Mouse (Mus musculus) stomach, embryonic 15.5 days (tissue): ENCODE results near the gene Ipo4. TPM values are rescaled to one million over a fixed set of nuclear protein-coding genes. Genes with fewer than 3 reads are reported as not detected.
A peak's percentile ranks its signal among the peaks of the same experiment; 100 is the strongest.

Experiments used
- ATAC-seq: fragments of 200-750 bp; cut with Nextera tagmentation; 2 replicates; pipeline ENCODE4 v1.8.0; 2017; ENCODE audit warnings: low read depth, moderate number of reproducible peaks, moderate TSS enrichment; ENCODE audit not compliant: insufficient read depth, low FRiP score
- H3K27ac ChIP-seq: fragments of 300-500 bp; sonication (generic); 2 replicates; pipeline ENCODE4 v1.5.1; 2015; ENCODE audit warnings: mild to moderate bottlenecking, inconsistent platforms
- H3K27me3 ChIP-seq: fragments of 300-500 bp; sonication (generic); replicated peaks from 2 replicates; pipeline ENCODE4 v1.6.1; 2015; ENCODE audit warnings: inconsistent platforms
- H3K36me3 ChIP-seq: fragments of 300-500 bp; sonication (generic); 2 replicates; pipeline ENCODE4 v1.6.1; 2015; ENCODE audit warnings: inconsistent platforms
- H3K4me1 ChIP-seq: fragments of 300-500 bp; sonication (generic); 2 replicates; pipeline ENCODE4 v1.6.1; 2015; ENCODE audit warnings: inconsistent platforms
- H3K4me2 ChIP-seq: fragments of 300-500 bp; sonication (generic); 2 replicates; pipeline ENCODE4 v1.6.1; 2015; ENCODE audit warnings: mild to moderate bottlenecking, inconsistent platforms
- H3K4me3 ChIP-seq: fragments of 300-500 bp; sonication (generic); replicated peaks from 2 replicates; pipeline ENCODE4 v1.5.1; 2015; ENCODE audit warnings: inconsistent platforms
- H3K9ac ChIP-seq: fragments of 300-500 bp; sonication (generic); 2 replicates; pipeline ENCODE4 v1.6.1; 2015; ENCODE audit warnings: inconsistent platforms
- H3K9me3 ChIP-seq: fragments of 300-500 bp; sonication (generic); 2 replicates; pipeline ENCODE4 v1.6.1; 2016; ENCODE audit warnings: inconsistent platforms
- WGBS: fragments of 180-500 bp; shearing (Covaris S2); methylation state at CpG from one replicate; pipeline ENCODE4 v1.1.7; 2015; 5-methylcytosine and 5-hydroxymethylcytosine counted together
- polyA plus RNA-seq: library from polyadenylated mRNA; unstranded; fragments of >200 nt; fragmentation: Nextera tagmentation; extraction: Ambion mirVana; gene quantifications from 2 replicates; pipeline ENCODE4 v1.2.1, GENCODE M21; 2015

Gene Ipo4
- 81.1 and 82.4 TPM in 2 replicates for polyA plus RNA-seq

DNA sequence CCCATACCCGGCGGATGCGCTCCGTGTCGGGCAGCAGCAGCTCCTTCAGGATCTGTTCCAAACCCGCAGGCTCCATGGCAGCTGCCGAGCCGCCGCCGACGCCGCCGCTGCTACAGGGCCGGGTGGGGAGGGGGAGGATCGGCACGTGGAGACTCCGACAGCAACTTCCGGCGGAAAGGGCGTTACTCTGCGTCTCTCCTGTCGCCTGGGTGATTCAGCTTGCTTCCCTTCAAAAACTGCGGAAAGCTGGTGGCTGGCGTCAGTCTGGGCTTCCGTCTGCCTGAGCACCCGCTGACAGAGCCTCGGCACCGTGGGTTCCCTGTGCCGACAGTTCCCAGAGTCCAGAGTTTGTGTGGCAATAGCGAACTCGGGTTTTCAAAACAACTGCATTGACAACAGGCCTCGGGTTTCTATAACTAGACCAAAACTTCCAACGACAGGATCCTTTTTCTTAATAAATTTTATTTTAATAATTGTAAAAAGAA is at the start of gene Ipo4:
TSS of gene Ipo4 (minus strand) at position 435 of the 485 bp plus-strand sequence.
- WGBS: 1% methylated on average over 33 of the region's 33 CpGs
- peaks cover 9% of the 10 kb centered on the region; the same call in 1 of the 2 replicates for H3K4me1 ChIP-seq
- H3K9ac ChIP-seq: peak within 1 kb of the TSS; percentile 49
- peak; percentile 85 for ATAC-seq
- peak within 1 kb of the TSS; percentile 67 for H3K27ac ChIP-seq
- peak within 1 kb of the TSS; percentile 83 for H3K4me2 ChIP-seq
- no peaks in the 10 kb centered on the region for H3K9me3 ChIP-seq
- no peaks in the 10 kb centered on the region for H3K27me3 ChIP-seq
- H3K36me3 ChIP-seq: peaks cover 57% of the 10 kb centered on the region
- H3K4me3 ChIP-seq: peak within 1 kb of the TSS; percentile 74

DNA sequence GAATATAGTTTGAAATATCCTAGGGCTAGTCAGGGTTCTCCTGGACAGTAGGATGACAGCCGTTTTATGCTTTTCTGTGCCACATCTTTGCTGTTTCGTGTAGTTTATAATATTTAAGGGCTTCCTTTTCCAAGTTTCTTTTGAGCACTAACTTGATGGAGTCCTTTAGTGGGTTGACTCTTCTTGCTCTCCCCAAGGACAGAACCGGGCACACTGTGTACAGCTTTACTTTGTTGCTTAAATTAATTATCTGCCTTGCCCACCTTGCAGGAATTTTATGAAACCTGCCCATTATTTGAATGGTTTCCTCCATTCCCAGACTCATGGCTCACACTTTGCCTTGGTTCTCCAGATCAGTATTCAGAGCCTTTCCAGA is 46.3 kb upstream of the Ipo4 start:
- peak overlapping the region; percentile 14; the same call in 1 of the 2 replicates for H3K9ac ChIP-seq
- H3K36me3 ChIP-seq: peaks cover 26% of the 10 kb centered on the region
- H3K4me3 ChIP-seq: peak overlapping the region; percentile 83
- H3K27me3 ChIP-seq: no peaks in the 10 kb centered on the region
- H3K4me1 ChIP-seq: peaks cover 14% of the 10 kb centered on the region; the same call in 1 of the 2 replicates
- peak overlapping the region; percentile 87 for H3K4me2 ChIP-seq
- 8% methylated on average over 3 of the region's 3 CpGs for WGBS
- H3K27ac ChIP-seq: peak overlapping the region; percentile 17; the same call in 1 of the 2 replicates
- no peaks in the 10 kb centered on the region for H3K9me3 ChIP-seq
- ATAC-seq: 0 out of 2 replicates have a peak, but pooled peaks have one; percentile 2

DNA sequence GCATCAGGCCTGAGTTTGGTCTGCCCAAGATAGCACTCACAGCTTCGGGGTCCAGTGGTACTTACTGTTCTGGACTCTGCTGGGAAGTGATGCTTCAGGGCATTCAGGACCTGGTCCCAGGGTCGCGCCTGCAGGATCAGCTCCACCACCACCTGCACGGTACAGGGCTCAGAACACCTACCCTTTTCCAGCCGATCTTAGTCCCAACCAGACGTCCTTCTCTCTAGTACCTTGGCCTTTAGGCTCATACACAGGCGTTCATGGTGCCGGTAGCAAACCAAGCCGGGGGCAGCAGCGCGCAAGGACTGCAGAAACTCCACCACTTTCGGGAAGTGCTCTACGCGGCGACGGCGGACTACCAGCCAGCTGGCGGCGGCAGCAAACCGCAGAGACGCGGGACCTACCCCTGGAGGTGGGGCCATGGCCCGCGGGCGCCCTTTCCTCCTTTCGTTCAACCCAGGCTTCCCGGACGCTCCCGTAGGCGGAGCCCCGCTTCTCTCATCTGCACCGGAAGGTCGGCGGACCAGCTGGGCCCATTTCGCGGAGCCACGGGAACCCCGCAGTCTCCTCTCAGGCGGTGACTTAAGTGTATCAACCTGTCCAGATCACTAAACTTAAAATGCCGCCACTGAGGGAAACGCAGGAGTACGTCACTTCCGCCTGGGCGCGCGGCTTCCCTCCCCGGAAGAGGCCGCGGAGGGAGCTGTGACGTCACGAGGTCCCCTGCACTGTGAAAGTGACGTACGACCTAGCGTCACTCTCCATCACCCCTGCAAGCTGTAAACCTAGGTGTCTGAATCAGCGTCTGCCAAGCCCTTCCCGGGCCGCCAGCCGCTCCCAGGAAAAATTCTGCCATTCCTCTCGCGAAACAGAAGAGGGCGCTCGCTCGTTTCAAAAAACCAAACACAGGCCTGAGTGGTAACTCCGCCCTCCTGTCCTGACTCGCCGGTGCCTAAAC is 45.7 kb upstream of the Ipo4 start, which contains the start of gene Tinf2:
TSS of gene Tinf2 (minus strand) at position 661 of the 958 bp plus-strand sequence.
- WGBS: under 1% methylated on average over 66 of the region's 66 CpGs
- ATAC-seq: peak; percentile 97
- H3K27me3 ChIP-seq: no peaks in the 10 kb centered on the region
- H3K4me1 ChIP-seq: peaks cover 14% of the 10 kb centered on the region; the same call in 1 of the 2 replicates
- no peaks in the 10 kb centered on the region for H3K9me3 ChIP-seq
- peak within 1 kb of the TSS; percentile 83 for H3K4me3 ChIP-seq
- peaks cover 31% of the 10 kb centered on the region for H3K36me3 ChIP-seq
- H3K27ac ChIP-seq: peak within 1 kb of the TSS; percentile 90
- H3K9ac ChIP-seq: peak within 1 kb of the TSS; percentile 77
- H3K4me2 ChIP-seq: peak within 1 kb of the TSS; percentile 87

- Histone ChIP-seq H3K9me3 (no peaks in the 10 kb centered on the region), H3K27ac (no peak overlapping the region), H3K4me1 (peaks cover 14% of the 10 kb centered on the region; the same call in 1 of the 2 replicates), H3K9ac (no peak overlapping the region), H3K4me3 (no peak overlapping the region), H3K36me3 (peaks cover 42% of the 10 kb centered on the region), H3K27me3 (no peaks in the 10 kb centered on the region), H3K4me2 (no peak overlapping the region)
- no peak for ATAC-seq
- 80% methylated on average over 4 of the region's 4 CpGs for WGBS
These were observed 41.9 kb upstream of the Ipo4 start for GRCm38 (mm10) chr14:55677615-55678014.

DNA sequence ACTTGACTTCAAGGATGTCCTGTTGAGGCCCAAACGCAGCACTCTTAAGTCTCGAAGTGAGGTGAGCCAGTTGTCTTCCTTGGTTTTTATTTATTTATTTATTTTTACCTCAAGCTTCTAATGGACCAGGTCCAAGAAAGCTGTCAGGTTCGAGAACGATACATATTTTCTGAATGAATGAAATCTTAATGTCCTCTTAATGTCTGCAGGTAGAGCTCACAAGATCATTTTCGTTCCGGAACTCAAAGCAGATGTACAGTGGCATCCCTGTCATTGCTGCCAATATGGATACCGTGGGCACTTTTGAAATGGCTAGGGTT is 36.9 kb upstream of the Ipo4 start:
- Histone ChIP-seq H3K4me3 (peak overlapping the region; percentile 73), H3K4me1 (0 out of 2 replicates have a peak, but pooled peaks cover 4% of the 10 kb centered on the region), H3K27ac (peak overlapping the region; percentile 89; the same call in 1 of the 2 replicates), H3K36me3 (peaks cover 25% of the 10 kb centered on the region), H3K9ac (peak overlapping the region; percentile 73; the same call in 1 of the 2 replicates), H3K9me3 (no peaks in the 10 kb centered on the region), H3K27me3 (no peaks in the 10 kb centered on the region), H3K4me2 (peak overlapping the region; percentile 64)
- WGBS: 71% methylated on average over 7 of the region's 7 CpGs
- ATAC-seq: no peak

DNA sequence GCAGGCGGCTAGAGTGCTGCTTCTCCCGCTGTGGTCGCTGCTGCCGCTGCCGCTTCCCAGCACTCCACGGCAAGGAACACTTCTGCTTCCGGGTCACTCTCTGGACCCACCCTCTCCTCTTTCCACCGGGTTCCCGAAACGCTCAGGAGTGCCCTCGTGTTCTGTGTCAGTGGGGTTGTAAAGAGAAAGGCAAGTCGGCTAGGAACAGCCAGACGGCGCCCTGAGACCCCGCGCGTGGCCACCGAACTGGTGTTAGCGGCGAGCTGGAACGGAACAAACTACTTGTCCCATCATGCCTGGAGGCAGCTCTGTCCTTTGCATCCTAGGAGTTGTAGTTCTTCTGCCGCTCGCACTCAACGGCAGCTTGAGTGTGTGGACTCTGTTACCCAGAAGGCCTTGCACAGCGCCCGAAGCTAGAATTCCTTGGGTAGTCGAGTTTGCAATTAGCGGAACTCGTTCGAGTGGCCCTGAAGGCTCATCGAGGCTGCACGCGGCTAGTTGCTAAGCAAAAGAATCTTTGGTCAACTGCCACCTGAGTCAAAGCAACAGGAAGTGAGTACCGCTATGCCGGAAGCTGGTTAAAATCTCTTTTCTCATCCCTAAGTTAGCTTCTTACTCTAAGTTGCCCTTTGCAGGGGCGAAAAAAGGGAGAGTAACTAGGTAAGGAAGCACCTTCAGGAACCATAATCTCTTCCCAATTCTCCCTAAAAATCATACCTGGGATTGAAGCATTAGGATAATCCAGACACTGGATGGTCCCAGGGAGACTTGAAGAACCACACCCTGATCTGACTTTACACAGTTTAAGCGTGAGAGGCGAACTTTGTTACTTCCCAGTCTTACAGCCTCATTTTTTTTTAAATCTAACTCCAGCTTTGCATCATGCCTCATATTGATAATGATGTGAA is 36.3 kb upstream of the Ipo4 start, which contains the start of the genes Gmpr2 and Nedd8:
TSS of gene Gmpr2 (plus strand) at position 109 of the 908 bp plus-strand sequence.
TSS of gene Nedd8 (minus strand) at position 292 of the 908 bp plus-strand sequence.
- 1% methylated on average over 38 of the region's 38 CpGs for WGBS
- H3K4me1 ChIP-seq: 0 out of 2 replicates have a peak, but pooled peaks cover 4% of the 10 kb centered on the region

DNA sequence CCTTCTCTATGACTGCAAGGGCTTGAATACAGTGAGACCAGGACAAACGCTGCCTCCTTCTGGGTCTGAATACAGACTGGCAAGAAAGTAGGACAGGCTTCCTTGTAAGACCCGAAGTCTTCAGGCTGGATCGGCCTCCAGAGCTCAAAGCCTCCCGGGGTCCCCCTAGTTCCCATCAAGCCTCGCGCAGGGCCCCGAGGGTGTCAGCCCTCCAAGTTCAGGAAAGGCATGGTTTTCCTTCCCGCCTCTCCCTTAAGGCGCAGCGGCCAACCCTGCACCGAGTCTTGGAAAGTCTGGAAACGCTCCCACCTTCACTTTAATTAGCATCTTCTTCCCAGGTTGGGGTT is 35.7 kb upstream of the Ipo4 start:
- Histone ChIP-seq H3K9ac (peak overlapping the region; percentile 73), H3K4me2 (peak overlapping the region; percentile 64), H3K4me3 (peak overlapping the region; percentile 73), H3K9me3 (no peaks in the 10 kb centered on the region), H3K27ac (peak overlapping the region; percentile 89), H3K27me3 (no peaks in the 10 kb centered on the region), H3K36me3 (peaks cover 18% of the 10 kb centered on the region), H3K4me1 (0 out of 2 replicates have a peak, but pooled peaks cover 4% of the 10 kb centered on the region)
- ATAC-seq: peak; percentile 28; the same call in 1 of the 2 replicates
- 0% methylated on average over 12 of the region's 12 CpGs for WGBS

More for the DNA sequence above, 36.3 kb upstream of the Ipo4 start, which contains the start of the genes Gmpr2 and Nedd8:
- Histone ChIP-seq H3K4me3 (peak within 1 kb of the TSS; percentile 73), H3K4me2 (peak within 1 kb of the TSS; percentile 64), H3K9ac (peak within 1 kb of the TSS; percentile 73), H3K9me3 (no peaks in the 10 kb centered on the region), H3K36me3 (peaks cover 19% of the 10 kb centered on the region), H3K27me3 (no peaks in the 10 kb centered on the region), H3K27ac (peak within 1 kb of the TSS; percentile 89)
- peak; percentile 96 for ATAC-seq

GRCm38 (mm10) chr14:55660636-55661035 is 24.9 kb upstream of the Ipo4 start:
- no peak for ATAC-seq
- peaks cover 7% of the 10 kb centered on the region for H3K36me3 ChIP-seq
- H3K9ac ChIP-seq: no peak overlapping the region
- peaks cover 5% of the 10 kb centered on the region; the same call in 1 of the 2 replicates for H3K4me1 ChIP-seq
- peak overlapping the region; percentile 17; the same call in 1 of the 2 replicates for H3K27ac ChIP-seq
- H3K9me3 ChIP-seq: no peaks in the 10 kb centered on the region
- peak overlapping the region; percentile 71 for H3K4me3 ChIP-seq
- H3K27me3 ChIP-seq: no peaks in the 10 kb centered on the region
- WGBS: 41% methylated on average over 2 of the region's 2 CpGs
- peak overlapping the region; percentile 53; the same call in 1 of the 2 replicates for H3K4me2 ChIP-seq

DNA sequence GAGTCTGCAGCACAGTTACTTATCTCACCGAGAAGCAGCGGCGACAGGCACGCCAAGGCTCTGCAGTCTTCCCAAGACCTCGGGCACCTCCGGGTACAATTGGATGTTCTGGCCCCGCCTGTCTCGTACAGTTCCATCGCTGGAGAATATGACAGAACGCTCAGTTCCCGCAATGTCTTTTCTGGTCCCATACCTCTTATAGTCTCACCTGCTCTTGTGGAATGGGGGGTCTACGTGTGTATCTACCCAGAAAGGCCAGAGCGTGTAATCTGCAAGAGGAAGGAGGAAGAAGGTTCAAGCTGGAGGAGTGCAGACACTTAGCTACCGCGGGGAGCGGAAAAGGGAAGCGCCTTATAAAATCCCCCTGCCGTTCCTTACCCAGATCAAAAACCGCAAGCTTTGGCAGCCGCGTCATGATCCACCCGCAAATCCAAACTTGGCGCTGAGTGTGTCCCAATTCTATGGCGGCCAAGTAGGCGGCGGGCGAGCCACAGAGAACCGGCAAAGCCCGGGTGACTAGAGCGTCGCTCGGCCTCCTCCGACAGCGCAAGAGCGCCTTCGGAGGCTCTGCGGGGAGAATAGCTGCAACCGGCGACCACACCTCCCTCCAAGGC is 24.3 kb upstream of the Ipo4 start, which contains the start of gene Mdp1:
TSS of gene Mdp1 (minus strand) at position 549 of the 614 bp plus-strand sequence.
- H3K27ac ChIP-seq: peak within 1 kb of the TSS; percentile 57
- H3K9ac ChIP-seq: peak within 1 kb of the TSS; percentile 69
- H3K9me3 ChIP-seq: no peaks in the 10 kb centered on the region
- peak within 1 kb of the TSS; percentile 53 for H3K4me2 ChIP-seq
- H3K36me3 ChIP-seq: peaks cover 7% of the 10 kb centered on the region
- no peaks in the 10 kb centered on the region for H3K27me3 ChIP-seq
- whole genome bisulfite sequencing: under 1% methylated on average over 39 of the region's 39 CpGs
- peak; percentile 92 for ATAC-seq
- H3K4me1 ChIP-seq: peaks cover 5% of the 10 kb centered on the region; the same call in 1 of the 2 replicates
- peak within 1 kb of the TSS; percentile 71 for H3K4me3 ChIP-seq

DNA sequence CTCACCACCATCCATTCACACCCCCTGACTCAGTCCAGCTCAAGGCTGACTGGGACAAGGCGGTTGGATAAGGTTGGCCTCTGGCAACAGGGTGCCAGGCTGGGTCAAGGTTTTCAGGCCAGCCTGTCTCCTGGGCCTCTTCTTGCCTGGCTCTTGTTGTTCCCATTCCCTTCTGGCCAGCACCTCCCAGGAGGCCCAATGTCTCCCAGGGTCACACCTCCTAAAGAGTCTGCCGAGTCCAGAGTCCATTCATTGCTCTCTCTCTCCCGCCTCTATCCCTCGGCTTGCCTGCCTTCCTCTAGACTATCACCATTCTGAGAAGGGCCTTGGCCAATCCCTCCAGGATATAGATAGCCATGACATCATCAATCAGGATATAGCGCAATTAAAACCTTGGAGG is 22.3 kb upstream of the Ipo4 start:
- Histone ChIP-seq H3K27me3 (no peaks in the 10 kb centered on the region), H3K9me3 (no peaks in the 10 kb centered on the region), H3K4me1 (peaks cover 5% of the 10 kb centered on the region; the same call in 1 of the 2 replicates), H3K4me2 (no peak overlapping the region), H3K27ac (no peak overlapping the region), H3K4me3 (no peak overlapping the region), H3K36me3 (peaks cover 3% of the 10 kb centered on the region; the same call in 1 of the 2 replicates), H3K9ac (no peak overlapping the region)
- ATAC-seq: 0 out of 2 replicates have a peak, but pooled peaks have one; percentile 8
- 92% methylated on average over 5 of the region's 5 CpGs for WGBS
